Mouse (Mus musculus): ENCODE measurements around the gene Ddx20.
"Not testable (repeated sequence)": the region's sequence is repeated elsewhere in the genome, so short reads cannot be mapped to it uniquely, and the experiment has no call there.

Ddx20 gene

DNA sequence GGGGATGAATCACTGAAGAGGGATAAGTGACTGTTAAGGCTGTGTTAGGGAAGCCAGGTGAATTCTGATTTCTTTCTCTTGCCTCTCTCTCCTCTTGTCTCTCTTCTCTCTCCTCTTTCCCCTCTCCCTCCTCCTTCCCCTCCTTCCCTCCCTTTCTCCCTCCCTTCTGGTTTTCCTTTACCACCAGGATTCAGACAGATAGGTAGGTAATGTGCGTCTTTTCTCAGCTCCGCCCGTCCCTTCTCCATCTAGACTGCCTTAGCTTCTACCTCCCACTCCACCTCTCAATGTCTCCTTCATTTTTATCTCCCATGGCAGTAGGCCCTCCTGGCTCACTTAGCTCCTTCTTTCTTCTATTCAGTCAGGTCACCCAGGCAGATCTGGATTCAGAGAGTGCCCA, 18.2 kb upstream of the Ddx20 start:
- no peak for DNase-seq (ENCODE audit: low read depth, low spot score)

DNA sequence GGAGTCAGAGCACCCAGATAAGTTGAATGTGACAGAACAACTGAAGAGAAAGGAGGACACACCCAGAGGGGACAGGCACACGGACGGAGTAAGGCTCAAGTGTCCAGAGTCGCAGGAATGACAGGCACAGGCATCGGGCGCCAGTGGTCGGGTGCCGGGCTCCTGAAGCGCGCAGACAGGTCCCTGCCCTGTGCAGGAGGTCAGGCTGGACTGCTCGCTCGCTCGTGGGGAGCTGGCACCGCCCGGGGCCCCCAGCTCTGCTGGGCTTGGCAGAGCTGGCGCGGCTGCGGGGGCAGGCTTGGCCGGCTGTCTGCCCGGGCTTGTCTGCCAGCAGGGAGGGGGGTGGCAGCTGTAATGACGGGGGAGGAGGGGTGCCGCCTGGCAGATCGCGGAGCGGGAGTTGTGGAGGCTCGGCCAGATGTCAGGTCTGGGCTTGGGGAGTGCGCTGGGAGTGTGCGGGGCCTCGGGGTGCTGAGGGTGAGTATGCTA, 17.7 kb upstream of the Ddx20 start:
- DNase-seq (ENCODE audit: low read depth, low spot score): no peak

DNA sequence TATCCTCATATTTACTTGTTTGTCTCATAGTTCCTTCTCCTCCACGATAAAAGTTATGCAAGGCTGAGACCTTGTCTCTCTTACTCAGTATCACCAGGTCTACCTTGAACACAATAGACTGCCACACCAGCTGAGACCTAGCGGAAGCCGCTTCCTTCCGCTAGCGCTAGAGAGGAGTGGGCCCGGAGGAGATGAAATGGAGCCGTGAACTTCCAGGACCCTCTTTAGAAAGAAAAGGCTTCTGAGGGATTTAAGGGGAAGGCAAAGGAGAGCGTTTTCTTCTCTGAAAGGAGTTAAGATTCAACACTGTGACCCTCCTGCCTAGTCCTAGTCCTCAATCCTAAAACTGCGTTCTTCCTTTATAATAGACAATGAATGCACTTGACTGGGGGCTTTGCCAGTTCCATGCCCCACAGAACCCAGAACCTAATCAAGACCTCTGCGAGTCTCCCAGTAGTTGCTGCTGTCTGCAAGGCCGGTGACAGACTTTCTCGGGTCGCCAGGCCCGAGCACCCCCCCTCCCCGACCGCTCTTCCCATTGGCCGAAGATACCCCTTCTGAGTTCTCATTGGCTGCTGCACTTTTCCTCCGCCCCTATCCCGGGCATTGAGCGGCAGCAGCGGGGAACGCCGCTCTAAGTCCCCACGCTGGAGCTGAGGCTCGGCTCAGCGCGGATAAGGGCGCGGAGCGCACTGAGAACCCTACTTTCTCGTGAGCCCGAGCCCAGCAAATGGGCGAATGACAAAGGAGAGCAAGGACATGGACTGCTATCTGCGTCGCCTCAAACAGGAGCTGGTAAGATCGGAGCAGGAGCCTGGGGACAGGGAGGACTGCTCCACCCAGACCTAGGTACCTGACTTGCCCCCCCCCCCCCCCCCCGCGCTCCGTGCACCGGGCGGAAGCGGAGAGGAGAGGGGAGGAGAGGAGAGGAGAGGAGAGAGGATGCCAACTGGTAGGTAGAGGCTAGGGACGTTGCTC, 16.9 kb upstream of the Ddx20 start, which contains the start of gene Inka2:
Gene Inka2 (plus strand): TSS at position 569 of the 978 bp plus-strand sequence.
- DNase-seq (ENCODE audit: low read depth, low spot score): peak; percentile 85

DNA sequence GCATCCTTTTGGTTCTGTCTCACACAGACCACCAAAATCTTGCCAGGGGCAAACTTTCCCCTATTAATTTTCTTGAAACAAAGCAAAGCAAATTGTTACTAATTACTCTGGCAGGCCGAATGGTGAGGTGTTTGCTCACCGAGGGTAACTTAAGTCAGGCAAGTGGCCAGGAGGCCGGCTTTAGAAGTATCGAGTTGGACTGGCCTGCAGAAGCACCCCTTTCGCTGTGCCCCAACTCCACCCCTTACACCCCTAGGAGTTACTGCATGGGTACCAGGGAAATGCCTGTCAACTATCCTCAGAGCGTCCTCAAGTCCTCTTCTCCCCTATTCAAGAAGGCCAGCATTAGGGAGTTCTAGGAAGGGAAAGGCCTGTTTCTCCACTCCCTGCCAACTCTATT, 16.2 kb upstream of the Ddx20 start:
- DNase-seq (ENCODE audit: low read depth, low spot score): no peak

DNA sequence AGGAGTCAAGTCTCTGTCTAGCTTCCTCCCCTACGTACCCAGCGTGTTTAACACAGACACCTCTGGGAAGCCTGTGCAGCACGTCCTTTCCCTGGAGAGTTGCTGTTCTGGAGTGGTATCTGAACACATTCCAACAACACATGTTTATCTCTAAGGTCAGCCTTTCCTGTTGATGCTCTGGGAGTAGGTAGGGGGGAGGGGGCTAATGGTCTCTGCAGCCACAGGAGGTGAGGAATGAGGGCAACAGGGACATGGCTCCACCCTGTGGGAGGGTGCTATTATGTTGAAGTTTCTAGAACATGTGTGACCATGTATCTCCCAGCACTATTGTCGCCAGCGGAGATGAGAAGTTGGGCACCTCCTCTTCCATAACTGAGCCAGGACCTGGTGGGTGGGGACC, 14.0 kb upstream of the Ddx20 start:
- no peak for DNase-seq (ENCODE audit: low read depth, low spot score)

DNA sequence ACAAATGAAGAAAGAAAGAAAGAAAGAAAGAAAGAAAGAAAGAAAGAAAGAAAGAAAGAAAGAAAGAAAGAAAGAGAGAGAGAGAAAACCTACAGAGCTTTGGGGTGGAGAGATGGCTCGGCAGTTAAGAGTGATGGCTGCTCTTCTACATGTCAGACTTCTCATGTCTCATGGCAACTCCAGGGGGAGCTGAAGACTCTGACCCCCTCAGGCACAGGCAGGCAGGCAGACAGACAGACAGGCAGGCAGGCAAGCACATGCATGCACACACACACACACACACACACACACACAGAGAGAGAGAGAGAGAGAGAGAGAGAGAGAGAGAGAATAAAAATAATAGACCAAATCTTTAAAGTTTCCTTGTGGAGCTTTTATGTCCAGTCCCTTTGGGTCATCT, 13.4 kb upstream of the Ddx20 start:
- not testable (repeated sequence) for DNase-seq (ENCODE audit: low read depth, low spot score)

DNA sequence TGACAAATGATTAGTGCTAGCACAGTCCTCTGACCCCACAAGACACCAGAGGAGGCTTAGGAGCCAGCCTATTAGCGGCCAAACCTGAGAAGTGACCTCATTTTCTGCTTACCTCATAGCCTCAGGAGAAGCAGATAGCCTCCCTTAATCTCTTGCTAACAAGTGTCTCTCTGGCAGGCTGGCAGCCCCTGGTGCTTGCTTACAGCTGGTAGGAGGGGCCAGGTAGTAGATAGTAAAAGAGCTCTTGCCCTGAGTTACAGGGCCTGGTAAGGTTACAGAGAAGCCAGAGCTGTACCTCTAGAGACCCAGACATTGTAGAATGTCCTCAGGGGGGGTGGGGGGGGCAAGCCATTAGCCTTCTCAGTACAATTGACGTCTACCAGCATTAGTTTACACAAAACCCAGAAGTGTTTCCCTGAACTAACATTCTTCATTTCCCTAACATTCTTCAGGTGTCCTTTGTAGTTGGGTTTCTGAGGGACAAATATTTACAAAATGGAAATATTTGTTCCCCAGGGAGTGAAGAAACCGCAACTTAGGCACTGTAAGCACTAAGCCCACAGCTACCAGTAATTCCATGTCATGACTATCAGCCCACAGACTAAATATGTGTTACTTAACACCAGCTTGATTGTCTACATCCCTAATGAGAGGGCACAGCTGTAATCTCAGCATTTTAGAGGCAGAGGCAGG, 12.0 kb upstream of the Ddx20 start:
- DNase-seq (ENCODE audit: low read depth, low spot score): no peak

DNA sequence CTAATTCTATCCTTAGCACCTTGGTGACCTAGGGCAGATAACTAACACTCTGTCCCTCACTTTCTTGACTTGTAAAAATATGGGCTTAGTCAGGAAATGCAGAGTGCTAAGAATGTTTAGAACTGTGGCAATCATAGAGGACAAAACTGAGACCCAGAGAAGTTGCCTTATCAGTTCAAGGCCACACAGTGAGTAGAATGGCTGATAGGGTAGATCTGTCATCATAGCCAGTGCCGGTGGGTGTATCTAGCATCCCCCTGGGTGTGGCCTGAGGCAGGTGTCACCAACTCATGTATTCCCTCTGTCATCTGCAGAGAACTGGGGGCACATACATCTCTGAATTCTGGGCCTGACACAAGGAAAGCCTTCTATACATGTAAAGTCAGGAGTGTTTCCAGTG, 10.9 kb upstream of the Ddx20 start:
- no peak for DNase-seq (ENCODE audit: low read depth, low spot score)

DNA sequence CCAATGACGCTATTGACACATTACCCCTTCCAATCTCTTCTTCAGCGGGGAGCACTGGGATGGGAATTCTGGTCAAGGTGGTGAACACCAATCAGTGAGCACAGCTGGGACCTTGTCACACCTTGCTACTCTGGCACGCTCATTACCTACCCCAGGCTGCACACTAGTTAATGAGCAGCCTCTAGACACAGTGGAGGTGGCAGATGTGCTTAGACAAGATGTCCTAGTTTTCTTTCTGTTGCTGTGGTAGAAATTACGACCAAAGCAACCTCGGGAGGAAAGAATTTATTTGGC, 9.7 kb upstream of the Ddx20 start:
- no peak for DNase-seq (ENCODE audit: low read depth, low spot score)

DNA sequence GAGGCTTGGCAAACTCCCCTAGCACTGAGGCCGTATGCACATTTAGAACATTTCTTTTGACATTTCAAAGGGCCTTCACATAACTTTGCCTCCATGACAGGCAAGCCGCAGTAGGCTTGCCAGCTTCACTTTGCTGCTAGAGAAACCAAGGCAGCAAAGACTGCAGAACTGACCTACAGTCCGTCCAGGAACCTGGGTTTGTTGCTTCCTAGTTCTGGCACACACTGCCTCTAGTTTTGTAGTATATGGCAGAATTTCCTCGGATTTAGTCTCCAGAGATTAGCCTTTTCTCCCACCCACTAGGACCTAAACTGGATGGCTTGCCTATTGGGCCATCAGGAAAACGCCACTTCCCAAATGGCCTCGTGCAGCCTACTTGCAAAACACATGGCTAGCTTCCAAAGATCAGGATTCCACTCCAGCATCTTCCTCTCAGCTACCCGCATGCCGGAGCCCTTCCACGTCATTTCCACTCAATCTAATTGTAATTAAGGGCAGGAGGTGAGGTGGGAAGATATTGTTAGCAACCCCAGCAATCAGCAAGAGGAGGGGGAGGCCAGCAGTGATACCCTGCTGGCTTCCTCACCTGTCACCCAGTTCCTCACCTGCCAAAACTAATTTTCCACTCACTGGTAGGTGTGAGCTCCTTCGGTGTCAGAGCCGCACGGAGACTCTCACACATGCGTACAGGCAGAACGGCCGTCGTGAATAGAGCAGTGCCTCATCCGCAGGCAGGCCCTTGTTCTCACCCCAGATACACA, 9.2 kb upstream of the Ddx20 start:
- no peak for DNase-seq (ENCODE audit: low read depth, low spot score)

DNA sequence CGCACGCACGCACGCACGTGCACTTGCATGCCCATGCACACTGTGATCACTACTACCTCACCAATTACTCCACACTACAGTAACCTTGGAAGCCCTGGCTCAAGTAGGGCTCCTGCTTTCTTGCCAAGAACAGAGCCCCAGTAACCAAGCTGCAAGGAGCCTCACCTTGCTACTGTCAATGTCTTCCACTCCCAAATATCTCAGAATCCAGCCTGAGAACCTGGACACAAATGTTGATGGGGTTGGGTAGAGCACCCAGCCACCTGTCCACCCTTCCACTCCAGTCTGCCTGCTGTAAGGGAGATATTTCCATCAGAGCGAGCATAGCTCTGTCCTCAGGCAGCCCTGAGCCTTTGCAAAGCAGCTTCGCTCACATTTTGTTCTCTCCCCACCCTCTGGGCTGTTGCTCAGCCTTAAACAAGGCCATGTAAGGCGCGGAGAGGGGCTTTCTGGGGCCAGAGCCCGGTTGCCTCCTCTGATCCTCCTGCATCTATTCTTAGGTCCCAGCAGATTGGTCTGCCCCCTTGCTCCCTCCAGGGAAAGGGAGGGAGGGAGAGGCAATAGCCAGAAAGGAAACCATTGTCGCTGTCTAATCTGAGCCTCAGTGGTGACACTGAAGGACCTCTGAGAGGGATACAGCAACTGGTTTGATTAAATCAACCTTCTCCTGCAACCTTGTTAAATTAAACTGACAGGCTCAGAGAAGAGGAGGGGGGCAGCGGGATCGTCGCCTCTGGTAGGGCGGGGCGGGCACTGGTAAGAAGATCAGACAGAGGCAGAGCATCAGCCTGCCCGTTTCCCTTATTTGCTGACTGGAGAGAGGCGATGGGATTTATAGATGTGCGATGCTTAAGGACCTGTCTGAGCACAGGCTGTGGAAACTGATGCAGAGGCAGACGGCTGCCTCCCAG, 8.4 kb upstream of the Ddx20 start:
- DNase-seq (ENCODE audit: low read depth, low spot score): no peak

DNA sequence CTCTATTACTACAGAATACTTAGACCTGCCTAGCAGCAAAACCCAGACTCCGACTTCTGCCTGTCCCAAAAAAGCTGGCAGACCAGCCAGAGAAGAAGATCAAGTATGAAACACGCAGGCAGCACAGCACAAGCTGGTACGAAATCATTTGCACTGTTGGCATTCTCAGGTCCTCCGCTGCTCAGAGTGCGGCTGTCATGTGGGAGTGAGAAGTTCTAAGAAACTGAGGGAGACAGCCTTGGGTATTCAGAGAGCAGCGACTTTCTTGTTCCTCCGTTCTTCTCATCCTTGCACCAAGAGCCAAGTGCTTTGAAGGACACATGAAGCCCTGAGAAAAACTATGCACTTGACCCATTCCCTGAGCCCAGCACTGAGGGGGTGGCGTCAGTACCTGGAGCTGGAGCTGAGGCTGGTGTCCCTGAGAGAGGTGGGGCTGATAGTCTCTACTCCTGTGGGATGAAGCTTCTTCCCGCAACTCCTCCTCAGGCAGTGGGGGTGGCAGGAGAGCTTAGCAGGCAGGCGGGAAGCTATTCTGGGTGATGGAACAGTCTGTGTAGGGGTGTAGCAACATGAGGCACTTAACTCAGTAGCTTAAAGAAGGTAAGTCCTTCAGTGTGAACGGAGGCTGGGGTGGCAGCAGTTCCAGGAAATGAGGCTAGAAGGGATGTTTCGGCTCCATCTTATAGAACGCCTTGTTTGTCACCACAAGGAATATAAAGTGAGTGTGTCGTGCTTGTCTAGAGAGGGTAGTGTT, 6.1 kb upstream of the Ddx20 start:
- DNase-seq (ENCODE audit: low read depth, low spot score): no peak

DNA sequence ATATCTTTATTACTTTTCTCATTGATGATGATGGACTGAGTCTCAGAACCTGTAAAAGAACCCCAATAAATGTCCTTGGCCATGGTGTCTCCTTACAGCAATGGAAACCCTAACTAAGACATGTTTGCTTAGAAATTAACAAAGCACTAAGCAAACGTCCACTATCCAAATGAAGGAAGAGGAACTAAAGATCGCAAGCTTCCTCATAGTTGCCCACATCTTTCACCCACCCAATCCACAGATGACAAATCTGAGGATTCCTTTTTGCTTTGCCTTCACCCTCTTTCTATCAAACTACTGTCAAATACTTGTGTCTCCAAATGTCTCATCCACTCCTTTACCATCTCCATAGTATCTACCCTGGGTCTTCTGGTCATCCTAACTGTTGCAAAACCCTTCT, 1.2 kb upstream of the Ddx20 start:
- no peak for DNase-seq (ENCODE audit: low read depth, low spot score)

DNA sequence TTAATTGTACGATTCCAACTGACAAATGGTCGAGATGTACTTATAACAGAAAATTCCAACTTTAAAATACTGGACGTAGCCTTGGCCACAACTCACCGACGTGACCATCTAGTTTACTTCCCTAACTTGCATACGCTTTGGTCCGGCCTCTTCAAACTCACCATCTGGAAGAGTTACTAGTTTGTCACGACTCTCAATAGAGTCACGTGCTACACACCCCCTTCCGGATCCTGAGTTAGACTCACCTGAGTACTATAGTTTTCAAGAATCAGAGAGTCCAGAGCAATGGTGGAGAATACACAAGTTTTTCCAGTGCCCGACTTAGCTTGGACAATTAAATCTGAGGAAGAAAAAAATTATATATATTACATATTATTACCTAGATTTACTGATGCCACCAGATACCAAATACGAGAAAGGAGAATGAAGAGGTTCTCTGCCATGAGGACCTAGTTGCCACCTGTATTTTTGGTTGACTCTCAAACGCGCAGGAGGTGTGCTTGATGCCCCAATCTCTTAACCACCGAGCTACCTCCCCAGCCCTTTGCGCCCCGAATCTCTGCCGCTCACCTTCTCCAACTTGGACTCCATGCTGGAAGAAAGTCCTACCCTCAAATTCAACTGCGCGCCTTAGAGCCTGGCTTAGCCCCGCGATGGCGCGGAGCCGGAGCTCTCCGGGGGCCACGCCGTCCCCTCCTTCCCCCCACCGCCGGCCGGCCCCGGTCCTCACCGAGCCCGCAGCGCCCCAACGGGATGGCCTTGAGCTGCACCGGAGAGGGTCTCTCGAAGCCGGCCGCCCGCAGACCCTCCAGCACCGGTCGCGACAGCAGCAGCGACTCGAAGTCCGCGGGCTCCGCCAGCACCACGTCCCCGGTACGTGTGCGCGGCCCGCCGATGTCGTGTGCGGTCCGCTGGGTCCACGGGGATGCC, 715 bp downstream of the Ddx20 start:
- no peak for DNase-seq (ENCODE audit: low read depth, low spot score)

DNA sequence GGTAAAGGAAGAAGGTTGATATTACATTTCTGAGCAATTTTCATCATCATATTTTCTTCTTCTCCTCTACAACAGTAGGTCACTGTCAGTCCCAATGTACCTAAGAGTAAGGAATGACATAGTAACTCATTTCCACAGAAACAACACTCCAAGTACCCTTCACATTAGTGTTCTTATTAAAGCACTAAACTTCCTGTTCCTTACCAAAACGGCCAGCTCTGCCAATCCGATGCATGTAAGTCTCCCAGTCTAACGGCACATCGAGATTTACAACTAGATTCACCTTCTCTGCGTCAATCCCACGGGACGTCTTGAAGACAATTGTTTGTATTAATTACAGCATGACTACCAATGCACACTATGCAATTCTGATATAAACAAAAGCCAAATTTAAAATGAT, 7.0 kb downstream of the Ddx20 start:
- no peak for DNase-seq (ENCODE audit: low read depth, low spot score)

DNA sequence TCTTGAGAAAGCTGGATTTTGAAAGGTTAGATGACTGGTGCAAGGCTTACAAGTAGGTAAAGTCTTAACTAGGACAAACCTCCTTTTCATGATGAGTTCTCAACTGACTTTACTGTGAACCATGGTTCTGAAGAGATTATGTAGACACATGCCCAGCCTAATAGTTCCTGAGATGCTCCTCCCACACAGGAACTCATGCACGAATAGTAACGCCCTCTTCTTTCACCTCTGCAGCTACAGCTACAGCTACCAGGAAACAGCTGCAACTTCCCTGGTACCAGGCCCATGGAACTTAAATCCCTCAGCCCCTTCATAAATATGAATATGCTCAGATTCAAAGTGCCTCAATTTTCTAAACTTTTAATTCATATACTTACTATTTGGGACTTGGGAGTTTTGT, 11.4 kb downstream of the Ddx20 start:
- no peak for DNase-seq (ENCODE audit: low read depth, low spot score)

DNA sequence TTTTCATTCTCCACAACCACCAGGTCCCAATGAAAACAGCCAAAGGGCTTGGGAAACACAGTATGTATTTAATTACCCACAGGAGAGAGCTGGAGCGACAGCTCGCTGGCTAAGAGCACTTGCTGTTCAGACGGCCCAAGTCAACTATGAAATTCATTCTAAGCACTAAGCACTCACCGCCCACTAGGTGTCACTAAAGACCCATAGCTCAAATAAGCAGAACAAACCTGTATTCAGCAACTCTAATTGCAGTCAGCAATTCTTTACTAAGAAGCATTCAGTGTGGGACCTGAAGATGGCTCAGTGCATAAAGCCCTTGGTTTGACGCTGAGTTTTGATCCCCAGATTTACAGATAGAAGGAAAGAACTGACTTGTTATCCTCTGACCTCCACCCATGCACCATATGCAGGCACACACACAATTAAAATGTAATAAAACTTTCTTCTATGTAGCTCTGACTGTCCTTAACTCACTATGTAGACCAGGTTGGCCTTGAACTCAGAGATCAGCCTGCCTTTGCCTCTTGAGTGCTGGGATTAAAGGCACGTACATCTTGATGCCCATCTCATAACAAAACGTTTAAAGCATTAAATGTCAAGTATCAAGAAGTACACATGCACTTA, 12.7 kb downstream of the Ddx20 start:
- peak; percentile 78 for DNase-seq (ENCODE audit: low read depth, low spot score)

DNA sequence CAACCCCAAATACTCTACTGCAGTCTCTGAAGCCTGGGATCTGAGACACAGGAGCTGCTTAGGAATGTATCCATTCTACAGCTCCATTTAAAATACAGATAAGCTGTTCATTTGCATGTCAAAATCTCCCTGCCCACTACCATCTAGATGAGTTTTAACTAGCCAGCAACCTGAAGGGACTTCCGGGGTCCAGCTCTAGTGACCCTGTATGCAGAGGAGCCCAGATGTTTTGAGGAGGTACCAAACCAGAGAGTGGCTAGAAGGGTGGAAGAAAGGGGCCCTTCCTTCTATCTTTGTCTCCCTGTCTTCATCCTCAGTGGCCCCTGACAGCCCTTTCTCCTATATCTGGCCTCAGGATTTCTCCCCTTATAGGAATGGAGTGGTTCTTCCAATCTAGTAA, 16.6 kb downstream of the Ddx20 start:
- no peak for DNase-seq (ENCODE audit: low read depth, low spot score)

DNA sequence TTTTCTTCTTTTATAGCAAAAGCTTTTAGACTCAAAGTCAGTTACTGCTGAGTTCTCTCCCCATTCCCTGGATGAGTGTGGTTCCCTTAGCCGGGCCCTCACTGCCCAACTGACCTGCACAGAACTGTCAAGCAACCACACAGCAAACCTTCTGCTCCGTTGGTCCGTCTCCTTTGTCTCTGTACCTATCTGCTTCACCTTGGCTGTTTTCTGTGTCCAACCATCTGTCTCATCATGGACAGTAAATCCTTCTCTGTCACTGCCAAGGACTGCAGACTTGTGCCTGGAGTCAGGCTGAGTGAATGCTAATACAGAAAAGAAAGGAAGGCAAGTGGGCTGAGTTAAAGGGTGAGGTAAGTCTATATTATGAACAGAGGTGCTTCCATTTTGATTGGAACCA, 17.6 kb downstream of the Ddx20 start:
- no peak for DNase-seq (ENCODE audit: low read depth, low spot score)
